Mouse (Mus musculus) c-Kit-positive CD71-negative TER-119-negative erythroid progenitor cells, embryonic 14.5 days (primary cell): ENCODE measurements around the gene C2cd2.

ENCODE experiments used
- DNase-seq: peaks from one replicate; pipeline ENCODE4 v3.0.0-alpha.2; 2013; ENCODE audit warnings: low read depth

Gene C2cd2

GRCm38 (mm10) chr16:97882891-97883290 lies 79.5 kb downstream of the C2cd2 start:
- DNase-seq, result no peak

DNA sequence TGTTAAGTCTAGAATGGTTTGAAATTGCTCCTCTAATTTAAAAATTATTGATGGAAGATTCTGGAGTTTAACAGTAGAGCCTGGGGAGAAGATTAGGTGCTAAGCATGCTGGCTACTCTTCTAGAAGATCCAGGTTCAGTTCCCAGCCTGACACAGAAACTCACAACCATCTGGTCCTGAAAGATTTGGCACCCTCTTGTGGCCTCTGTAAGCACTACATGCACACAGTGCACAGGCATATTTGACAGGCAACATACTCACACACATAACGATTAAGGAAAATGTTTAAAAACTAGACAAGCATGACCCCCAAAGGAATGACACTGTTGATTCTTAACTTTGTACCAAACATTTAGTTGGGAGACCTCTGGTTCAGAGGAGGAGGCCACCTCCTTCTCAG lies 83.3 kb downstream of the C2cd2 start:
- peak; percentile 50 for DNase-seq

DNA sequence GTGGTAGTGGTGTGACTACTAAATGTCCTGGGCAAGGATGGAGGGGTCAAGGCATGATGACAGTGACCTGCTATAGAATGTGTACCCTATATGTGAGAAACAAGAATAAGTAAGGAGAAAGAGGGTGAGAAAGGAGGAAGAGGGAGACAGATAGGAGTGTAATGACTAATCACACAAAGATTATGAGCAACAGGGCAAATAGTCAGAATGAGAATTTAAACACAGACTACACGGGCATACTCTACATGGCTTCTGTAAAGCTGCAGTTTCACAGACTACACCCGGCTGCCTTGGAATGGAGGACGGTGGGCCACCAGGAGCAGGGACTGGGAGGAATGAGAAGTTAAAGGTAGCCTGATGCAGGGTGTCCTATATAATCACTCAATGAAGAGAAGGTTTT lies 84.9 kb downstream of the C2cd2 start:
- no peak for DNase-seq

DNA sequence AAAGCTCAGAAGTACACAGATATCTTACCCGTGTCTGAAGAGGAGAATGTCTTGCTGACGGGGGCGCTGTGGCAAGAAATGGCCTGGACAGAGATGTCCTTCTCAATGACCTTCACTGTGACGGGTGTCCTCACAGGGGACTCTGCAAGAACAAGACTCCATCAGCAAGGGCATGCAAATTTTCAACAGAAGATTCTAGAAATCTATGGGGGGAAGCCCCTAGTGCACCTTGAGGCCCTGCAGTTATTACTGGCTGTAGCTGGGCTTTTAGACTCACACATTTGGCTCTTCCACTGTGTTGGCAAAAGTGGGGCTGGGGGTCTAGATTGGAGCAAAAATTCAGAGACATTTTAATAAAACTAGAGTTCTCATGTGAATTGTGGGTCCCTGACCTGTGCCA lies 87.3 kb downstream of the C2cd2 start:
- no peak for DNase-seq

- no peak for DNase-seq
Measured at GRCm38 (mm10) chr16:97874376-97874775, 88.0 kb downstream of the C2cd2 start.

DNA sequence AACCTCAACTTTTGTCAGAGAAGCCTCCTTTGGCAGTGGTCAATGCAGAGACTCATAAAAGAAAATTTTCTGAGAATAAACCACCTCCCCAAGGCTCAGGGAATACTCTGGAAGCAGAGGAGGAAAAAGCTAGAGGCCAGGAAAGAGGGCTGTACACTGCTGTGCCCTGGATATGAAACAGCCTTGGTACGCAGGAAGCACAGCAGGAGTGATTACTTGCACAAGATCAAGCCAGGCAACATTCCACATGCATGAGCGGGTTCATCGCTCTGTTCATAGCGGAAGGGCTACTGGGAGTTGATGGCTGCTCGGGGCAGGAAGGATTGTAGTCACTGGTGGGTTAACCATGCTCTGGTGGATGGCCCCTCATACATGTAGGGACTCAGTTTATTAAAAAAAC lies 89.7 kb downstream of the C2cd2 start:
- DNase-seq, result no peak

DNA sequence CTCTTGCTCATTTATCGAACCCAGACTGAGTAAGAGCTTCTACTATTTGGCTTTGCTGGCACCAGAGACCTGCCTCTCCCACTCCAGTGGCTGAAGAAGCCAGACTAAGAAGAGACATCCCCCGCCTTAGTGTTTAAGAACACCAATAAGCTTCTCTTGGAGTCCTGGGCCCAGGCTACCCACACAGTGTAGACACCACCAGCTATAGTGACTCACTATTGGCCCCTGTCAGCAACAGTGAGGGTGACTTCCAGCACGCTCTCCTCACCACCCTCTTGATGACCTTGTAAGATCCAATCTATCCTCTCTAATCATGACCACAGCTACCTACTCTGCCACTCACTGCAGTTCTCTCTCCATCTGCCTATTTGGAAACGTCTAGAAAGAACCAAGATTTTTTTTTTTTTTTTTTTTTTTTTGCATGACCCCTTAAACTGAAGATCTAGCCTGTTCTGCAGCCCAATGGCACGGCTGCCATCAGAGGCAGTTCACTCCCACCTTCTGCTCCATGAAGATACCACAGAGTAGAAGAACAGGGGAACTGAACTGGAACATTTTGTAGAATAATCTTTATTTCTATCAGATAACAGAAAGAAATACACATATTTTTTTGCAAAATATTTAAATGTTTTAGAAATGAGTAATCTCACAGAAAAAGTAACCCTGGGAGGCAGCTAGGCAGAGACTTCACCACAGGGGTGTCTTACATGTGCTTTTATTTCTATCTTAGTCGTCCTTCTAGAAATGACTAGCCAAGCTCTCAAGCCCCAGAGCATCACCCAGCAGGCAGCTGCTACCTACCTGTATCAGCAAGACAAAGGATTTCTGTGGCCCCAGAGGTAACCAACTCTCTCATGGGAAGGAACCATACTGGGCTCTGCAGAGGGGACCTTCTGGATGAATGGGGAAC lies 93.0 kb downstream of the C2cd2 start:
- DNase-seq, result no peak

DNA sequence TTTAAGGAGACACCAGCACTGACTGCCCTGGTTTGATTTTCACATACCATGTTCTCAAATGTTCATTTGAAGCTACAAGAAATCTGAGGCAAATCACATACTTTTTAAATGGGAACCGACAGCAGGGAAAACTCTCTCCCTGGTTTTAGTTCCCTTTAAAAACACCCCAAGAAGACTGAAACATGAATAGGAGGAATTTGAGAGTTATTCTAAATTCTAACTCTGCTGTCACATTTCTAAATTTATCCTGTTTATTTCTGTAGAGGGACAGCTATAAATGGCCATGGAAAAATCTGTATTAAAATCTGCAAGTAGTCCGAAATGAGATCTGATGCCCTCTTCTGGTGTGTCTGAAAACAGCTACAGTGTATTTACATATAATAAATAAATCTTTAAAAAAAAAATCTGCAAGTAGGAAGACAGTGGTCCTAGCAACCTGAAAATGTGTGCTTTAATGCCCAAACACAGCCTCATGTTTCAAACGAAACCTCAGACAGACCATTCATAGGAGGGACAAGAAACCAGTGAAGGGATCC lies 98.4 kb downstream of the C2cd2 start:
- no peak for DNase-seq

DNA sequence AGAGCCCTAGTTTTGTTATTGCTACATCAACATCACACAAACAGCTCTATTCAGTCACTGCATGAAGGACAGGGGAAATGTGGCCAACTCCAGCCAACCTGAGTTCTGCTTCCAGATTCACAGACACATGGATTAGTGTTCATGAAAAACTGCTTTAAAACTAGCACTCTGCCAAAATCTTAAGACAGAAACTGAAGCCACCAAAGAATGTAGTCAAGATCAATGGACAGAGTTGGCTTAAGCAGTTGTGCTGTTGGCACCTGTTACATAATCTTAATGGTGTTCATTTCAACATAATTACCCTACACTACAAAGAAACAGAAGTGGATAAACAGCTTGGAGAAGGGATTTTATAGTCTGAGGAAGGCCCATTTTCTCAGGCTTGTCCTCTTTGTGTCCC lies 106.3 kb downstream of the C2cd2 start:
- no peak for DNase-seq

DNA sequence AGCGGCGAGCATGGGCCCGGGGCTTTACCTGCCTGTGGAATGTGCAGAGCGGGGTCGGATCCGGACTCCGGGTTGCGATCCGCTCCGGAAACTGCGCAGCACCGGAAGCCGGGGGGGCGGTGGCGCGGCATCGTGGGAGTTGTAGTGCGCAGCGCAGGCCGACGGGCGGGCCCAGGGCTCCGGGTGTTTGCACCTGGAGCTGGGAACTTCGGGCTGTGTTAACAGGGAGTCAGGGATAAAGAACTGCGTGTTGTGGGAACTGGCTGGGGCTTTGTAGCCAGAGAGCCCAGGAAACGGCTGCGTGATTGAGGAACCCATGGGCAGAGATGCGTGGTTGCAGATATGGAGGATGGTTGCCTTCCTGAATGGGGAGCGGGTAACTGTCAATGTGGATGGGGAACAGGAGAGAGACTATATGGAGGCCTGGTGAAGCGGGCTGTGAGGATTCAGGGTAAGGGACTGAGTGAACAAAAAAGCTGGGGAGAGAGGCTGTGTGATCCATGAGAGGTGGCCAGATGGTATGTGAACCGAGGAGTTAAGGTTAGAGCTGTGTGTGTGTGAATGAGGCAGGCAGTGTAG lies 110.6 kb downstream of the C2cd2 start, which contains the start of gene Prdm15:
Prdm15 (minus strand) TSS at position 110 of the 579 bp plus-strand sequence.
- DNase-seq, result peak; percentile 60

DNA sequence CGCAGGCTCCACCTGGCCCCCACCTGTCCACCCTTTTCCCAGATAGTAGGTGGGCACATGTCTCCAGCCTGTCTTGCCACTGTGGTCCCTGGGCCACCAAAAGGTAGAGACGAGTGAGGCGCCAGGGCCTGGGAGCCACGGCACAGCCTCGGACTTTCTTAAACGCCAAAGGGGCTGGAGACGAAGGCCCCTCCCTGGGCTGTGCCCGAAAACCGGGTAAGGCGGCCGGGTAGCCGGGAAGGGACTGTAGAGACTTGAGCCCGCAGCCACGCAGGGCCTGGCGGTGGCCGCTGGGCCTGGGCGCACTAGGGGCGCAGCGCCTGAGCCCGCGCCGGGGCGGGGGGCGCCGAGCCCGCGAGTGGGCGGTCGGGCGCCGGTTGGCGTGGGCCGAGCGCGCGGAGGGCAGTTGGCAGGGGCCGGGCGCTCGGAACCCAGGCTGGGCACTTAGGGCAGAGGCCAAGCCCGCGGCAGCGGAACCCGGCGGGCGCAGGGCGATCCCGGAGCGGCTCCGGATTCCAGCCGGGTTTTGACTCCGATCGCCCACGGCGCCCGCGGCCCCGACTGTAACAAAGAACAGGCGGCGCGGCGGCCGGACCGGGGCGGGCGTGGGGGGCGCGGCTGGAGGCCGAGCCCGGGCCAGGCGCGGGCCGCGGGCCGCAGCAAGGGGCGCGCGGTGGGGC lies 111.2 kb downstream of the C2cd2 start:
- peak; percentile 64 for DNase-seq

DNA sequence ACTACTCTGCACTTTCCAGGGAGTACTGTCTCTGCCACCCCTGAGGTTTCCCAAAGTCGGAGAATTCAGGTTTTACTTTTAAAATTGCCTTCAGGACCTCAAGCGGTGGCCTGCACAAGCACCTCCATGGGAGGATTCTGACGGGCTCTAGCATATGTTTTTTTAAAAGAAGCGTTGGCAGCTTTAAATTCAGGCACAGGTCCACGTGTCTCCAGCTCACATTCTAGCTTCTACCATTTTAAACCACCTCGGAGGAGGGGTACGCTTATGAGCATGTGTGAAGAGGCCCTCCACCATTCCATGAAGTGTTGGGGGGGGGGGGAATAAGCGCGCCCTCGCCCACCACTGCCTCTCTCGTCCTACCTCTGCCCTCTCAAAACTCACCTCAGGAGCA lies 111.7 kb downstream of the C2cd2 start:
- DNase-seq, result no peak

GRCm38 (mm10) chr16:97848832-97849231 lies 113.6 kb downstream of the C2cd2 start:
- no peak for DNase-seq

DNA sequence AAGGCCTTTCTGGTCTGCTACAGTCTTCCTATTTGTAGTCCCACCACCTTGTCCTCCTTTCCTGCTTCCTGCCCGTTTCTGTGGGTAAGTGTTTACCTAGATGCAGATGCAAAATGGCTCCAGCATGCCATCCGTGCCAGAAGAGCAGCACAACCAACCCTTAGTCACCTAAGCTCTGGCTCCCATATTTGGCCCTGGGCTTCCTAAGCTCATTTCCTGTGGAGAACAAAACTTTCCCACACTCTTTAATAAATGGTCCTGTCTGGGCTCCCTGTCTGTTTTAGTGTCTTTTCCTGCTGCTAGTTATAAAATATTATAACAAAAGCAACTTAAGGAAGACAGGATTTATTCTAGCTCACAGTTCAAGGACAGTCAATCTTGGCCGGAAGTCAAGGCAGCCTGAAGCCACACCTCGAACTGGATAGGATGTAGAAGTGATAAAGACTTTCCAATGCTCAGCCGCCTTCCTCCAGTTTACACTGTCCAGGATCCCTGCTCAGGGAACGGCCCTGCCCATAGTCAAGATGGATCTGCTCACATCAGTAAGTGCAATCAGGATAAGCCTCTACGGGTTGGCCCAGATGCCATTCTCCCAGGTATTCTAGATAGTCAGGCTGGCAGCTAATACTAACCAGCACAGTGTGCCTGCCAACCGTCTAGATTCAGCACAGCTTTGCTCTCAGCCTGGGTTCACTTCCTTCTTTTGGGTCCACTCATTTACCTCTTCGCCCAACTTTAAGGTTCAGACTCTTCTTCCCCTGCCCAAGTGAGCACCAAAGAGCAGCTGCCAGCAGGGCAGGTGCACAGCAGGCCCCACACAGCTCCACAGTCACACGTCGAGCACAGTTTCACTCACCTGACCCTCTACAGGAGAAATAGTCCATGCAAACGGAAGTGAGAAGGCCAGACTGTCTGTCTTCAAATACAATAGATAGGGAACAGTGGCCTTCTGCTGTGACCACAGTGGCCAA lies 117.1 kb downstream of the C2cd2 start:
- no peak for DNase-seq

- DNase-seq, result no peak
Measured at GRCm38 (mm10) chr16:97832154-97832553, 130.2 kb downstream of the C2cd2 start.

GRCm38 (mm10) chr16:97828207-97828606 lies 134.2 kb downstream of the C2cd2 start:
- no peak for DNase-seq

DNA sequence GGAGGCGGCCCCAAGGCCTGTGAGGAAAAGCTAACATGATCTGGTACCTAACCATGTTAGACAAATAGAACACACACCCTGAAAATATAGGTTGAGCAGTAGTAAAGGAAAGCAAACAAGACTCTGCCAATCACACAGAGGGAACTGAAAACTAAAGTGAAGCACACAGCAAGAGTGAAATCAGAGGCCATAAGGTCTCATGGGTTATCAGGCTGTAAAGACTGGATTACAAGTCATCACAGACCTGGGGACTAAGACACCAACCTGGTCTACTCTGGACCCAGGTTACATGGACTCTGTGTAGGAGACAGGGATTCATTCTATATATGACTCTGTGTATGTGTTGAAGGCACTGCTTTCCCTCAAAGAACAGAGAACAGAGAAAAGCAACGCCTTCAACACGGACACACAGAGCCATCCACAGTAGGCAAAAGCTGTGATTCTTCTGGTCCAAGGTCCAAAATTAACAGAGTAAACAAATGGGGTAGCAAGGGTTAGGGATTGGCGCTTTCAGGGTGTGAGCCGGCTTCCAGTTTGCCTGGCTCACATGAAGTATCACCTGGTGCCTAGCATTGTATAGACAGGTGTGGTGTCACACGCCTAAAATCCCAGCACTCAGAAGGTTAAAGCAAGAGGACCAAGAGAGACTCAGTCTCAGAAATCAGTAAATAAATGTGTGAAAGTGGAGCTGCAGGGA lies 138.9 kb downstream of the C2cd2 start:
- no peak for DNase-seq

GRCm38 (mm10) chr16:97819532-97819931 lies 142.9 kb downstream of the C2cd2 start:
- DNase-seq, result no peak

DNA sequence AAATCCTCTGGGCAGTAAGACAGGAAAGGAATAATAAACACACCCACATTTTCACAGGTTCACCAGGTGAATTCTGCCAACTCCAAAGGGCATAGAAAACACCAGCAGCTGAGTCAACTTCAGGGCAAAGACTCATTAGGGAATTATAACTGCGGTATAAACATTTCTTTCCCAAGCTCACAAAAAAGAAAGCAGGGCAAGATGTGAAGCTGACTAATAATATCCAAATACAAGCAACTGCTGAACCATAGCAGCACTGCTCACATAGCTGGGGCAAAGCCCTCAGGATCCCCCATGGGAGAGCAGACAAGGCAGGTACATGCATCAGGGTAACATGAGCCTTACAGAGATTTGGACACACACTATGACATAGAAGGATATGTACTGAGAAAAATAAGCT lies 145.0 kb downstream of the C2cd2 start:
- DNase-seq, result no peak

DNA sequence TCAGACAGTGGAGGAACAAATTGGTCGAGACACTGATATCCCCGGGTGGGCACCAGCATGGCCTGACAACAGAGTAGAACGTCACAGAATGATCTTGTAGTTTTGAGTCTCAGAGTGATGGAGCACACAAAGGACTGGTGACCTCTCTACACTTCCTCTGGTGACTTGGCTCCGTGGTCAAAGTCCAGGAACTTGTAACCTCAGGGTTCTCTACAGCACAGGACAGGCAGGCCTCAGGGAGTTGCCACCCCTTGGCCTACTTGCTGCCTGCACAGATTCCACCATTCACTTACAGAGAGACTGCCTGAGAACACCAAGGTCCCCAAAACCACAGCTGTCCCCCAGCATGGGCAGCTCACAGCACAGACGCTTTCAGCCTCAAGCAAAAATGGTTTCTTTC lies 147.1 kb downstream of the C2cd2 start:
- DNase-seq, result no peak

DNA sequence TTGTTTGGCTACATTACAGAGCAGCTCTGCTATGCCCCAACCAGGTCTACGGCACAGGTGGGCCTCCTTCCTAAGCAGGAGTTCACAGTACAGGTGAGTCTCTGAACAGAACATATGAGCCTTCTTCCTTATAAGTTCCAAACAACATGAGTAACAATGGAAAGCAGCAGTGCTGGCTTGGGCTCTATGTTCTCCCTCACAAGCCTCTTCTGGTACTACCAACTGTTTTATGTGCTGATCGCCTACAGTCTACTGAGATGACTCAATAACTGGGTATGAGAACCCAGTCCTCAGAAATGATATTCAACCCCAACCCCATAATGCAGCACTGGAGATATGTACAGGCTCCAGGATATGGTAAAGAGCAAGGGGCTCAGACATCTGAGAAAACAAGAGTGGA lies 148.3 kb downstream of the C2cd2 start:
- no peak for DNase-seq
